Mouse (Mus musculus) bone marrow, adult 2 months (tissue): Measurements from ENCODE around the gene Napsa.

Source experiments
- CTCF ChIP-seq: fragments of 200-500 bp; IDR thresholded peaks from 2 replicates; pipeline ENCODE4 v1.5.1; 2011; ENCODE audit warnings: low read length, control low read depth; ENCODE audit not compliant: control insufficient read depth, insufficient read depth
- POLR2A ChIP-seq: fragments of 200-500 bp; IDR thresholded peaks from 2 replicates; pipeline ENCODE4 v1.6.1; 2011; ENCODE audit warnings: low read depth, mild to moderate bottlenecking, control low read depth, low read length, borderline replicate concordance; ENCODE audit not compliant: control insufficient read depth

- TF ChIP-seq POLR2A, result no peak
- TF ChIP-seq CTCF, result no peak
These were observed 53.3 kb downstream of the Napsa start for GRCm38 (mm10) chr7:44625241-44626067.
